Mouse (Mus musculus): ENCODE measurements around the gene Gm10309. TPM values are rescaled to one million over a fixed set of nuclear protein-coding genes. Genes with fewer than 3 reads are reported as not detected.

Gene Gm10309
- polyA plus RNA-seq, 1 experiment from 2014 or later: 0.82 TPM

DNA sequence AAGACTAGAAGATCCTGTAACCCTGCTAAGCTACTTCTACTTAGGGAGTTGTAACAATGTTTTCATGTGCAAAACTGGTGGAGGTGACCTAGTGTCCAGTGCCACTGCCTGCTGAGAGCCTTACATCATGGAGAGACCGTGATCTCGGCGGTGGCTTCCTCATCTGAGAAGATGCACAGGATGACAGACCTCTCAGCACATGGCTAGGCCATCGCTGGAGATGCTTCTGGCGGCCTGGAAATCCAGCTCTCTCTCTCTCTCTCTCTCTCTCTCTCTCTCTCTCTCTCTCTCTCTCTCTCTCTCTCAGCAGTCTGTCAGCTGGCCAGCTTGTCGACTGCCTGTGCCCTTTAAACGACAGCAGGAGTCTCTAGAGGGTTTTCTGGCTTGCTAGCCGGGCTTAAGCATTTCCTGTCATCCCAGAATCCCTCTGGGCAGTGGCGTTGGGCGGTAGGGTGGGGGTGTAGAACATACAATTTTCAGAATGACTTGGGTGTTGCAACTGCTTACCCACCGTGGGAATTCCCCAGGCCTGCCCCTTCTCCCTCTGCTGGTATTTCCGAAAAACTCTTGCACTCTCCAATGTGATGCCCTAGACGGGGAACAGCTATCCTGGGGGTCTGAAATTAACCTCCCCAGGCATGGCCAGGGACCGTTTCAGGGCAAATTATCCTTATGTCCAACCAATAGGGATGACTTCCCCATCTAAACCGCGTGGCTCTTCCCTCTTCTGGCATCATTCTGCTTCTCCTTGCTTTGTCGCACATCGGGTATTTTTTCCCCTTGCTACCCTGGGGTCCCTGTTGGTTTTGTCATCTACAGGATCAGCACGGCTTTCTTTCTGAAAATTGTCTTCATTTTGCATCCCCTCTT, 2.5 kb upstream of the Gm10309 start:
- Histone ChIP-seq H3K36me3 (no peaks in the 10 kb centered on the region; the same call in 1 of the 2 replicates), H3K9ac (no peak overlapping the region), H3K27me3 (replicated peaks) (no peaks in the 10 kb centered on the region), H3K4me3 (no peak overlapping the region), H3K27ac (no peak overlapping the region), H3K4me1 (0 out of 2 replicates have a peak, but pooled peaks cover 2% of the 10 kb centered on the region), H3K4me2 (replicated peaks) (no peak overlapping the region), H3K9me3 (no peaks in the 10 kb centered on the region)
- 70% methylated on average over 19 of the region's 19 CpGs for WGBS
- no peak for ATAC-seq (ENCODE audit: low FRiP score, low read depth)

DNA sequence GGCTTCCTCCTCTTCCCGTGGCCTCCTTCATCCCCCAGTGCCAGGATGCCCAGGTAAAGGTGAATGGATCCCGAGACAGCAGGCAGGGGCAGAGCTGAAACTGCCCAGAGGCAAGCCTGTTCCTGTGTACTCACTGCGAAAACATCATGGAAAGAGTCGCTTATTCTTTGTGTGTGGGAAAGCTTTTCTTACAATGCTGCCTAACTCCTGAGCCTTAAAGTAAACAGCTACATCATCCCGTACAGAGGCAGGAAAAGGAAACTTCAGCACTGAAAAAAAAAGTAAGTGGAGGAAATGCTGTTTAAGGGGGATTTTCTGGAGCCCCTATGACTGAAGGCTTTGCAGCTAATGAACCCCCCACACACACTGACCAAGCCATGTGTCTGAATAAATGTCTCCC, 1.8 kb upstream of the Gm10309 start:
- ATAC-seq (ENCODE audit: low FRiP score, low read depth): no peak
- Histone ChIP-seq H3K4me2 (replicated peaks) (no peak overlapping the region), H3K36me3 (no peaks in the 10 kb centered on the region; the same call in 1 of the 2 replicates), H3K4me3 (no peak overlapping the region), H3K4me1 (0 out of 2 replicates have a peak, but pooled peaks cover 2% of the 10 kb centered on the region), H3K9ac (no peak overlapping the region), H3K27ac (no peak overlapping the region), H3K9me3 (no peaks in the 10 kb centered on the region), H3K27me3 (replicated peaks) (no peaks in the 10 kb centered on the region)
- 74% methylated on average over 5 of the region's 5 CpGs for WGBS

DNA sequence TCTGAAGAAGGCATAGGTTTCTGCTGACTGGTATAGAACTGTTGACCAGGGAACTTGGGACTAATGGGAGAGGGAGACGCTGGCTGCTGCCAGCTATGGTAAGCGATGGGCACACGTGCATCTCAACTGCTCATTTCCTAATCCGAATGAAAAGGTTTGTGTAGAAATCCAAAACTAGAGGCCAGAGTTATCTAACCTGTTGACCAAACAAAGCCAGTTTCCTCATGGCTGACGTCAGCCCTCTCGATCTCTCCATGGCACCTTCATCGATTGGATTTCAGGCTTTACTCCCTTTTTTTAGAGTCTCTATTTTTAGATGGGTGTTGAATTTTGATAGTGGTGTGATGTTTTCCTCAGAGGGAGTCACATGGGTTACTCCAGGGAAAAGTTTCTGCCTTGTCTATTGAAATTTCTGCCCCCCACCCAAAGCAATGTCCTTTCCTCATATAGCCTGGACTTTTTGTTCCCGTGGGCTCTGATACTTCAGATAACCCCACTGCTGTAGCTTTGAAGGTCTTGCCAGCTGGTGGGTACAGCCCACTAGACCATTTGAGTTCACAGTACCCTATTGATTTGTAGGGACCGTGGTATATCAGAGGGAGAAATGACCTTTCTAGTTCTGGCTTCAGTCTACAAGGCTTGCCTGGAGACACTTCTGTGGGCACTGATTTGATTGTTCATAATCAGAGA, 1.7 kb downstream of the Gm10309 start:
- H3K9ac ChIP-seq: no peak overlapping the region
- no peak overlapping the region for H3K4me3 ChIP-seq
- H3K9me3 ChIP-seq: no peaks in the 10 kb centered on the region
- WGBS: 94% methylated on average over 9 of the region's 9 CpGs
- no peaks in the 10 kb centered on the region for H3K27me3 ChIP-seq (replicated peaks)
- no peak overlapping the region for H3K27ac ChIP-seq
- H3K4me2 ChIP-seq (replicated peaks): no peak overlapping the region
- no peak for ATAC-seq (ENCODE audit: low FRiP score, low read depth)
- H3K36me3 ChIP-seq: 0 out of 2 replicates have a peak, but pooled peaks cover 2% of the 10 kb centered on the region
- H3K4me1 ChIP-seq: 0 out of 2 replicates have a peak, but pooled peaks cover 2% of the 10 kb centered on the region

DNA sequence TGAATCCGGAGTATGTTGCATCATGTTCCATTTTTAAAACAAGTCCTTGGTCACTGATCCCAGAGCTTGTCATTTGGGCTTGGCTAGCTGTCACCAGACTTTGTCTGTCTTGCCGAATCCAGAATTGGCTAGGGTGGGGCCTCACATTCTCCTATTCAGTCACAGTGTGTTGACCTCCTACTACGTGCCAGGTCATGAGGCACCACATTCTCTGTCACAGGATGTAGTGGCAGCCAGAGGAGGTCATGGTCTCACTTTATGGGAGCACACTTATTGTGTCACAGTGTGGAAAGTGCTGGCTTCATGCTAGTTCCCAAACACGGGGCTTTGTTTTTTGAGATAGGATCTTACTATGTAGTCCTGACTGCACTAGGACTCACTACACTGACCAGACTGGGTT, 3.6 kb downstream of the Gm10309 start:
- Histone ChIP-seq H3K36me3 (0 out of 2 replicates have a peak, but pooled peaks cover 4% of the 10 kb centered on the region), H3K27me3 (replicated peaks) (no peaks in the 10 kb centered on the region), H3K9ac (no peak overlapping the region), H3K27ac (no peak overlapping the region), H3K9me3 (no peaks in the 10 kb centered on the region), H3K4me3 (no peak overlapping the region), H3K4me2 (replicated peaks) (no peak overlapping the region), H3K4me1 (no peaks in the 10 kb centered on the region)
- ATAC-seq (ENCODE audit: low FRiP score, low read depth): no peak
- WGBS: 89% methylated on average over 4 of the region's 4 CpGs

DNA sequence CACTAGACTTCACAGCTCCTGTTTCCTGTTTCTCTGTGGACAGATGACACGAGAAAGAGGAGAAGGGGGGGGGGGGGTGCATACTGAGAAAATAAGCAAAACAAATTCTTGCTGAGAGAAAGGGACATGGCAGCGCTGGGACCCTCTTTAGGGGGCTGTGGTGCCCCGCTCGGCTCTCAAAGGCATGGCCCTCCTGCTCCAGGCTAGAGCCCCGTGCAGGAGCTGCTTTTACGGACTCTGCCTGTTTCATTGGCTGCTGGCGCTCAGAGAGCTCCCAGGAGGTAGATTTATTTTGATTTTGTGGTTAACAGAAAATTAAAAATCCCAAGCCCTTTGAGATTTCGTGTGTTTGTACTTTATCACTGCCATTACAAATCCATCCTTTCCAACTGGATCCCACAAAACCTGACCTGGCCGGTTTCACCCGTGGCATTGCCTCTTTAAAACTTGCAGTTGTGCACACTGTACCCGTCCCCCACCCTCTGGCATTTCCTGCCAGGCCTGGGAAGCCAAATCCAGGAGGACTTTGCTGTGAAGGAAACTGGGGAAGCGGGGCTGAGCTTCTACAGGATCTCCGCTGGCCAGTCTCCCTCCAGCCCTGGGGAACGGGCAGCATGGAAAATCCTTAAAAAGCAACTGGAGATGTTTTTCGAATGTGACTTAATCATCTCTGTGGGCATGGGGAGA, 5.5 kb downstream of the Gm10309 start:
- no peaks in the 10 kb centered on the region for H3K4me1 ChIP-seq
- H3K4me3 ChIP-seq: no peak overlapping the region
- H3K27me3 ChIP-seq (replicated peaks): no peaks in the 10 kb centered on the region
- no peak overlapping the region for H3K9ac ChIP-seq
- no peak for ATAC-seq (ENCODE audit: low FRiP score, low read depth)
- no peak overlapping the region for H3K27ac ChIP-seq
- WGBS: 68% methylated on average over 15 of the region's 15 CpGs
- no peaks in the 10 kb centered on the region for H3K9me3 ChIP-seq
- no peak overlapping the region for H3K4me2 ChIP-seq (replicated peaks)
- H3K36me3 ChIP-seq: 0 out of 2 replicates have a peak, but pooled peaks cover 4% of the 10 kb centered on the region

DNA sequence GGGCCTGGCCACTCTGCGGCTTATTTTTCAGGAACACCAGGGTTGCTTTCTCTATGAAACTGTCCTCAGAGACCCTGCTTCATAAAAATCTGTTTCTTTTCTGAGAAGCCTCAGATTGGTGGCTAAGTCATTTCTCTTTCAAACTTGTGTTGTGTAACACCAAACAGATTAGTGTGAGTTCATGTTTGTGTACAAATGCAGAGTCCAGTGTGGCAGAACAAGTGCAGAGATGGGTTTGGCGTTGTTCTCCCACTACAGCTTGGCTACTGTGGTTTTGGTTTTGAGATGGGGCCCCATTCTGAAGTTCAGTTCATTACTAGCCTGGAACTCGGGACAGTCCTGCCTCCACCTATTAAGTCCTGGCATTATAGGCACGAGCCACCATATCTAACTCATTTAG, 7.7 kb downstream of the Gm10309 start:
- Histone ChIP-seq H3K27me3 (replicated peaks) (no peaks in the 10 kb centered on the region), H3K4me1 (no peaks in the 10 kb centered on the region), H3K9me3 (no peaks in the 10 kb centered on the region), H3K9ac (no peak overlapping the region), H3K27ac (no peak overlapping the region), H3K36me3 (0 out of 2 replicates have a peak, but pooled peaks cover 4% of the 10 kb centered on the region), H3K4me2 (replicated peaks) (no peak overlapping the region), H3K4me3 (no peak overlapping the region)
- ATAC-seq (ENCODE audit: low FRiP score, low read depth): no peak
- WGBS: 91% methylated on average over 4 of the region's 4 CpGs

DNA sequence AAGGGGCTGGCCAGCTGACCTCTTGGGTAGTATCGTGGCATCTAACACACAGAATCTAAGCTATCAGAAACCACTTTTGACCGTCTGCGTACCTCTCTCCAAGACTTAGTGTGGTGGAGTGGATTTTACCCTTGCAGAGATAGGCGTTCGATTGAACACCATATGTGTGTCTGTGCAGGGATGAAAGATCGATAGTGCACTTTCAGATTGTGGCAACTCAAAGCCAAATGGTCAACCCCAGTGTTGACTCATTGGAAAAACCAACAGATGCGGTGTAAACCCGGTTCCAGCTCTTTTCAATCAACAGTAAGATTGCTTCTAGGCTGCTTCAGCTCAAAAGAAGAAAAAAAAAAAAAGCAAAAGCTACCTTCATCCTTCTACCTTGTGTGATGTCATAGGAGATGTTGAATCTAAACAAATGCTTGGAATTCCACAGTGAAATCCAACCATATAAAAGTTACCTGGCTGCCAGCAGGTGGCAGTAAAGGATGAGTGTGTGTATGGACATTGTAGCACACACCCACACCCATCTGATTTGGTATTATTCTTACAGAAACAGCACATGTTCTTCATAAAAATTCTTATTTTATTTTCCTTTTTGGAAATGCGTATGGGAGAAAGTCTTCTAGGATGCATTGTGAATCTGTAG, 8.8 kb downstream of the Gm10309 start:
- H3K4me1 ChIP-seq: no peaks in the 10 kb centered on the region
- no peak for ATAC-seq (ENCODE audit: low FRiP score, low read depth)
- no peak overlapping the region for H3K4me2 ChIP-seq (replicated peaks)
- H3K36me3 ChIP-seq: 0 out of 2 replicates have a peak, but pooled peaks cover 4% of the 10 kb centered on the region
- H3K4me3 ChIP-seq: no peak overlapping the region
- no peaks in the 10 kb centered on the region for H3K9me3 ChIP-seq
- H3K9ac ChIP-seq: no peak overlapping the region
- H3K27me3 ChIP-seq (replicated peaks): no peaks in the 10 kb centered on the region
- WGBS: 89% methylated on average over 9 of the region's 9 CpGs
- no peak overlapping the region for H3K27ac ChIP-seq

DNA sequence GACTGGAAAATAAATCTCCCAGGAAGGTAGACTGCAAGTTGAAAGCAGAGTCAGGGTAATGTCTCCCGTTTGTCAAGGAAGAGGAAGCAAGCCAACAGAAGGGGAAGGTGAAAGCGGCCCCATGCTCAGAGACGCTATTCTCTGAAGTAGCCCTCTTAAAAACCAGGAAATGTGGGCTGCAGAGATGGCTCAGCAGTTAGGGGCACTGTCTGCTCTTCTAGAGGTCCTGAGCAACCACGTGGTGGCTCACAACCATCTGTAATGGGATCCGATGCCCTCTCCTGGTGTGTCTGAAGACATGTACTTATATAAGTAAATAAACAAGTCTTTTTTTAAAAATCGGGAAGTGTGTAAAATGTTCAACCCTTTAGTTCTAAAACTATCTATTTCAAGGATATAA, 10.1 kb downstream of the Gm10309 start:
- H3K4me1 ChIP-seq: no peaks in the 10 kb centered on the region
- H3K4me3 ChIP-seq: no peak overlapping the region
- no peaks in the 10 kb centered on the region for H3K27me3 ChIP-seq (replicated peaks)
- peaks cover 7% of the 10 kb centered on the region; the same call in 1 of the 2 replicates for H3K36me3 ChIP-seq
- 76% methylated on average over 6 of the region's 6 CpGs for WGBS
- H3K4me2 ChIP-seq (replicated peaks): no peak overlapping the region
- no peak overlapping the region for H3K27ac ChIP-seq
- H3K9me3 ChIP-seq: no peaks in the 10 kb centered on the region
- ATAC-seq (ENCODE audit: low FRiP score, low read depth): no peak
- no peak overlapping the region for H3K9ac ChIP-seq

DNA sequence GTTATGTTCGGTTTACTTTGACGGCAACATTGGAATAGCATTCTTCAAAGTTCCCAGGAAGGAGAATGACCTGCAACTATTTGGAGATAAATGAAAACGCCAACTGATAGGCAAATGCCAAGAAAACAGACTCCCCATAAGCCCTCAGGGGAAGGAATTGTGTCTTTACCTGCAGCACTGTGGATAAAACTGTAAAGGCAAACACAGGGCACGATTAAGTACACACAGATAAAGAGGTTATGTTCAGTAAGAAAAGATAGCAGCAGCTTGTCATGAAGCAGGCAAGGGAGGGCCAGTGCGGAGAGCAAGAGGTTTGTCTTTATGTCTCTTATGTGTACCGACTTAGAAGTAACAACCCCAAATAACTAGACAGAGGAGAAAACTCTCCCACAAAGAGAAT, 10.5 kb downstream of the Gm10309 start:
- no peak for ATAC-seq (ENCODE audit: low FRiP score, low read depth)
- Histone ChIP-seq H3K36me3 (peaks cover 7% of the 10 kb centered on the region; the same call in 1 of the 2 replicates), H3K27ac (no peak overlapping the region), H3K4me1 (no peaks in the 10 kb centered on the region), H3K4me2 (replicated peaks) (no peak overlapping the region), H3K27me3 (replicated peaks) (no peaks in the 10 kb centered on the region), H3K9me3 (no peaks in the 10 kb centered on the region), H3K4me3 (no peak overlapping the region), H3K9ac (no peak overlapping the region)
- 88% methylated on average over 6 of the region's 6 CpGs for WGBS

DNA sequence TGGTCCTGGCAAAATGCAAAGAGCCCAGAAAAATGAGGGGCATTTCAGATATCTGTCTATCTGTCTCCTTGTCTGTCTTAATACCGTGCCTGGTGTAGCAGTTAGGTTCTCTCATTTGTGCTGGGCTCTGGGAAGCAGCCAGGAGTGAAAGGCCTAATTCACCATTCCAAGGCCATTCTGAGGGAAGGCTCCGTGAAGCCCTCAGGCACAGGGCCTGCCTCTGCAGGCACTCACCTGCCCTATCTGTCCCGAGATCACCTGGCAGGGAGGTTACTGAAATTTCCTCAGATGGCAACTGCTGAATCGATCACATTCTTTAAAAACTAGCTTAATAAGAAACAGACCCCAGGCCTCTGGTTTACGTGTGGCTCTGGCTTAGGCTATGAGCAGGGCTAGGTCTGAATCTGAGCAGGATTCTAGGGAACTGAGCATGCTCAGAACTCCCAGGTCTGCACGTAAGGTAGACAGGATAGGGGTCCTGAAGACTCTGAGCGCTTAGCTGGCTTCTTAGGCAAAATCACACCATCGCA, 11.1 kb downstream of the Gm10309 start:
- no peak overlapping the region for H3K9ac ChIP-seq
- H3K36me3 ChIP-seq: peaks cover 7% of the 10 kb centered on the region; the same call in 1 of the 2 replicates
- H3K9me3 ChIP-seq: no peaks in the 10 kb centered on the region
- H3K4me3 ChIP-seq: no peak overlapping the region
- no peak overlapping the region for H3K4me2 ChIP-seq (replicated peaks)
- H3K4me1 ChIP-seq: no peaks in the 10 kb centered on the region
- no peak overlapping the region for H3K27ac ChIP-seq
- no peak for ATAC-seq (ENCODE audit: low FRiP score, low read depth)
- H3K27me3 ChIP-seq (replicated peaks): no peaks in the 10 kb centered on the region
- WGBS: 86% methylated on average over 8 of the region's 8 CpGs

DNA sequence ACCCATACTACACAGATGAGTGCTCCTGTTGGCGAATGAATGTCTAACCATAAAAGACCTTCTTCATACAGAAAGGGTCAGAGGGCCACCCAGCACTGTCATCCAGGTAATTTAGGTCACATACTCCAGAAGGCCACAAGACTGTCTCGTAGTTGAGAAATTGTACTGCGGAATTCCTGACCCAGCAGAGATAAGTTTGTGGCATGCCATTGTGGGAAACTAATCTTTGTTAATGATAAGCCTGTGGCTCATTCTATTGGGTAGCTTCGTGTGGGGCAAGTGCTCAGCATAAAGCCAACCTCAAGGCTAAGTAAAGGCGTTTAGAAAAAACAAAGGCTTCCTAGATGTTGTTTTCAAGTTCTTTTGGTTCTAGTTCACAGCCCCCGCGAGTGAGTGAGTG, 12.7 kb downstream of the Gm10309 start:
- H3K27ac ChIP-seq: no peak overlapping the region
- no peaks in the 10 kb centered on the region for H3K9me3 ChIP-seq
- no peak overlapping the region for H3K4me2 ChIP-seq (replicated peaks)
- 88% methylated on average over 7 of the region's 7 CpGs for WGBS
- ATAC-seq (ENCODE audit: low FRiP score, low read depth): no peak
- no peaks in the 10 kb centered on the region for H3K27me3 ChIP-seq (replicated peaks)
- H3K36me3 ChIP-seq: peaks cover 3% of the 10 kb centered on the region; the same call in 1 of the 2 replicates
- H3K4me1 ChIP-seq: no peaks in the 10 kb centered on the region
- H3K4me3 ChIP-seq: no peak overlapping the region
- no peak overlapping the region for H3K9ac ChIP-seq
